Mouse (Mus musculus): ENCODE results near the gene Ybx3.

- TF ChIP-seq POLR2A (IDR thresholded peaks at IDR 0.05; ENCODE audit: extremely low read depth, insufficient read depth, low read length) (no peak), CTCF (IDR thresholded peaks at IDR 0.05; ENCODE audit: low read depth, low read length) (no peak)
Measured at GRCm38 (mm10) chr6:131434088-131434487, 45.8 kb upstream of the Ybx3 start.

Measured in liver, adult 2 months (tissue).